Mouse (Mus musculus) bone marrow macrophage, adult 2 months (primary cell): Measurements from ENCODE around the gene Kat5. TPM values are rescaled to one million over a fixed set of nuclear protein-coding genes. Genes with fewer than 3 reads are reported as not detected.
A peak's percentile ranks its signal among the peaks of the same experiment; 100 is the strongest.

ENCODE experiments used
- H3K27ac ChIP-seq: 2 replicates; pipeline ENCODE4 v1.5.1; 2012; ENCODE audit warnings: low read depth, low read length; ENCODE audit not compliant: insufficient read depth
- H3K4me1 ChIP-seq: 2 replicates; pipeline ENCODE4 v1.6.1; 2012; ENCODE audit warnings: low read length; ENCODE audit not compliant: control insufficient read depth, insufficient read depth
- H3K4me3 ChIP-seq: 2 replicates; pipeline ENCODE4 v1.5.1; 2012; ENCODE audit warnings: mild to moderate bottlenecking, low read length, moderate library complexity; ENCODE audit not compliant: insufficient read depth
- CTCF ChIP-seq: IDR thresholded peaks from 2 replicates; pipeline ENCODE4 v1.5.1; 2012; ENCODE audit warnings: low read depth, mild to moderate bottlenecking, low read length, moderate library complexity
- POLR2A ChIP-seq: IDR thresholded peaks from 2 replicates; pipeline ENCODE4 v1.6.1; 2012; ENCODE audit warnings: mild to moderate bottlenecking, low read depth, low read length, borderline replicate concordance
- polyA plus RNA-seq: library from polyadenylated mRNA; stranded (reverse); fragments of >200 nt; gene quantifications from 2 replicates; pipeline ENCODE4 v1.2.4, GENCODE M21; 2012; ENCODE audit not compliant: missing spikeins, insufficient read depth, insufficient read length

Kat5 gene
- polyA plus RNA-seq, 1 experiment = 56.6 TPM

- Histone ChIP-seq H3K27ac (no peak overlapping the region), H3K4me3 (no peak overlapping the region), H3K4me1 (peaks cover 5% of the 10 kb centered on the region; the same call in 1 of the 2 replicates)
- TF ChIP-seq POLR2A = no peak
- TF ChIP-seq CTCF = no peak
These were observed 30.1 kb downstream of the Kat5 start for GRCm38 (mm10) chr19:5579971-5580370.

- TF ChIP-seq CTCF = no peak
- TF ChIP-seq POLR2A = no peak
- H3K4me1 ChIP-seq = peaks cover 32% of the 10 kb centered on the region
- no peak overlapping the region for H3K4me3 ChIP-seq
- H3K27ac ChIP-seq = no peak overlapping the region
These were observed 34.7 kb downstream of the Kat5 start for GRCm38 (mm10) chr19:5575336-5575735.

GRCm38 (mm10) chr19:5572331-5573125 lies 37.5 kb downstream of the Kat5 start:
- peak overlapping the region; percentile 94 for H3K27ac ChIP-seq
- no peak for TF ChIP-seq CTCF
- no peak for TF ChIP-seq POLR2A
- peak overlapping the region; percentile 31 for H3K4me3 ChIP-seq
- peaks cover 40% of the 10 kb centered on the region for H3K4me1 ChIP-seq

- peak overlapping the region; percentile 13 for H3K4me3 ChIP-seq
These were observed 38.2 kb downstream of the Kat5 start for GRCm38 (mm10) chr19:5571831-5572230.

GRCm38 (mm10) chr19:5570353-5571246 lies 39.4 kb downstream of the Kat5 start:
- Histone ChIP-seq H3K27ac (peak overlapping the region; percentile 94), H3K4me1 (peaks cover 37% of the 10 kb centered on the region), H3K4me3 (no peak overlapping the region)
- TF ChIP-seq POLR2A = no peak
- no peak for TF ChIP-seq CTCF

More at GRCm38 (mm10) chr19:5571831-5572230, 38.2 kb downstream of the Kat5 start:
- Histone ChIP-seq H3K27ac (peak overlapping the region; percentile 94), H3K4me1 (peaks cover 40% of the 10 kb centered on the region)
- TF ChIP-seq POLR2A (no peak), CTCF (no peak)

- H3K27ac ChIP-seq = peak overlapping the region; percentile 94
- peaks cover 35% of the 10 kb centered on the region for H3K4me1 ChIP-seq
- TF ChIP-seq POLR2A = no peak
- TF ChIP-seq CTCF = no peak
- H3K4me3 ChIP-seq = peak overlapping the region; percentile 88
These were observed 40.5 kb downstream of the Kat5 start for GRCm38 (mm10) chr19:5569521-5569920.

- Histone ChIP-seq H3K4me1 (peaks cover 33% of the 10 kb centered on the region), H3K4me3 (peak overlapping the region; percentile 88), H3K27ac (peak overlapping the region; percentile 94)
- peak; percentile 70 for TF ChIP-seq CTCF
- TF ChIP-seq POLR2A = no peak
These were observed 41.4 kb downstream of the Kat5 start for GRCm38 (mm10) chr19:5568470-5569140.

- Histone ChIP-seq H3K4me1 (peaks cover 25% of the 10 kb centered on the region), H3K4me3 (peak within 1 kb of the TSS; percentile 88), H3K27ac (peak within 1 kb of the TSS; percentile 94)
- TF ChIP-seq POLR2A (no peak), CTCF (peak; percentile 87)
These were observed 42.2 kb downstream of the Kat5 start, which contains the start of gene Ap5b1 for GRCm38 (mm10) chr19:5567534-5568469. Gene Ap5b1, plus strand, starts transcription at chr19:5568025.

GRCm38 (mm10) chr19:5567180-5567533 lies 42.9 kb downstream of the Kat5 start:
- Histone ChIP-seq H3K4me1 (peaks cover 23% of the 10 kb centered on the region), H3K4me3 (peak overlapping the region; percentile 88), H3K27ac (peak overlapping the region; percentile 53)
- no peak for TF ChIP-seq CTCF
- TF ChIP-seq POLR2A = no peak
